Mouse (Mus musculus) A20 (cell line): Measurements from ENCODE around the gene Gm20855.
"Not testable (repeated sequence)": the region's sequence is repeated elsewhere in the genome, so short reads cannot be mapped to it uniquely, and the experiment has no call there.

Source experiments
- DNase-seq: peaks from one replicate; pipeline ENCODE4 v3.0.0-alpha.2; 2011; ENCODE audit warnings: low read depth, low spot score

The Gm20855 gene

DNA sequence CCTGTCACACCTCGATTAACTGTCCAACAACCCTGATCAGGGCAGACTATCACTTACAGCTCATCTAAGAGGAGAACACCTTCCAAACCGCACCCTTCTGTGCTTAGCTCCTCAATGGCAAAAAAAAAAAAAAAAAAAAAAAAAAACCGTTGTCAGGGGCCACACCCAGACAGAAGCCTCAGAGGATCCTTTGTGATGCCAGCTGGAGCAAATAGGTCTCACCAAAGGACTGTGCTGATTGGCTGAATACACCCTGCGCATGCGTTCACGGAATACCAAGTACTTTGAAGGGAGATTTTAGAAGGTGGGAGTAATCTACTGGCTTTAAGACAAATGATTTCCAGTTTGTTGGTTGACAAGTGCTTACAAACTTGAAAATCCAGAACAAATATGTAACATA, at the start of gene Gm20855:
Gene Gm20855 (minus strand): TSS at position 101 of the 400 bp plus-strand sequence.
- not testable (repeated sequence) for DNase-seq
